Mouse (Mus musculus) hindbrain, embryonic 14.5 days (tissue): Measurements from ENCODE around the gene Dph7. TPM values are rescaled to one million over a fixed set of nuclear protein-coding genes. Genes with fewer than 3 reads are reported as not detected.
"Not testable (repeated sequence)": the region's sequence is repeated elsewhere in the genome, so short reads cannot be mapped to it uniquely, and the experiment has no call there.

Source experiments
- ATAC-seq: fragments of 200-750 bp; cut with Nextera tagmentation; 2 replicates; pipeline ENCODE4 v1.8.0; 2017; ENCODE audit warnings: moderate number of reproducible peaks, mild to moderate bottlenecking, moderate TSS enrichment, moderate library complexity; ENCODE audit not compliant: low FRiP score
- DNase-seq: peaks from one replicate; pipeline ENCODE4 v3.0.0-alpha.2; 2015; ENCODE audit warnings: low spot score
- H3K27ac ChIP-seq: fragments of 300-500 bp; sonication (generic); 2 replicates; pipeline ENCODE4 v1.5.1; 2014; ENCODE audit warnings: mild to moderate bottlenecking, moderate library complexity
- H3K27me3 ChIP-seq: fragments of 300-500 bp; sonication (generic); 2 replicates; pipeline ENCODE4 v1.6.1; 2014; ENCODE audit warnings: mild to moderate bottlenecking, low read length, mixed read lengths; ENCODE audit not compliant: control insufficient read depth, insufficient read depth
- H3K36me3 ChIP-seq: fragments of 300-500 bp; sonication (generic); replicated peaks from 2 replicates; pipeline ENCODE4 v1.6.1; 2014; ENCODE audit not compliant: control insufficient read depth, insufficient read depth
- H3K4me1 ChIP-seq: fragments of 300-500 bp; sonication (generic); replicated peaks from 2 replicates; pipeline ENCODE4 v1.6.1; 2014; ENCODE audit warnings: antibody characterized with exemption, low read length, mixed read lengths; ENCODE audit not compliant: control insufficient read depth, insufficient read depth
- H3K4me2 ChIP-seq: fragments of 300-500 bp; sonication (generic); replicated peaks from 2 replicates; pipeline ENCODE4 v1.6.1; 2014; ENCODE audit warnings: mild to moderate bottlenecking, moderate library complexity
- H3K4me3 ChIP-seq: fragments of 300-500 bp; sonication (generic); replicated peaks from 2 replicates; pipeline ENCODE4 v1.5.1; 2014; ENCODE audit warnings: mild to moderate bottlenecking, low read length
- H3K9ac ChIP-seq: fragments of 300-500 bp; sonication (generic); 2 replicates; pipeline ENCODE4 v1.6.1; 2014
- H3K9me3 ChIP-seq: fragments of 300-500 bp; sonication (generic); 2 replicates; pipeline ENCODE4 v1.6.1; 2016; ENCODE audit warnings: low read length; ENCODE audit not compliant: control insufficient read depth
- WGBS: fragments of 180-500 bp; shearing (Covaris S2); extraction: QIAGEN DNeasy Blood & Tissue Kit; methylation state at CpG from one replicate; pipeline ENCODE4 v1.1.7; 2014; 5-methylcytosine and 5-hydroxymethylcytosine counted together
- polyA plus RNA-seq: library from polyadenylated mRNA; unstranded; fragments of >200 nt; fragmentation: Nextera tagmentation; extraction: Ambion mirVana; gene quantifications from 2 replicates; pipeline ENCODE4 v1.2.1, GENCODE M21; 2014

The Dph7 gene
- polyA plus RNA-seq, 1 experiment from 2014 or later, result 32.6 TPM

GRCm38 (mm10) chr2:24927810-24928479 is 34.3 kb upstream of the Dph7 start:
- H3K4me2 ChIP-seq, result no peak overlapping the region
- DNase-seq (no peak), ATAC-seq (no peak)
- no peaks in the 10 kb centered on the region for H3K4me1 ChIP-seq
- 0 out of 2 replicates have a peak, but pooled peaks cover 6% of the 10 kb centered on the region for H3K36me3 ChIP-seq
- H3K9me3 ChIP-seq, result no peaks in the 10 kb centered on the region
- H3K27ac ChIP-seq, result no peak overlapping the region
- H3K27me3 ChIP-seq, result no peaks in the 10 kb centered on the region
- H3K9ac ChIP-seq, result no peak overlapping the region
- 74% methylated on average over 4 of the region's 4 CpGs for WGBS
- no peak overlapping the region for H3K4me3 ChIP-seq

DNA sequence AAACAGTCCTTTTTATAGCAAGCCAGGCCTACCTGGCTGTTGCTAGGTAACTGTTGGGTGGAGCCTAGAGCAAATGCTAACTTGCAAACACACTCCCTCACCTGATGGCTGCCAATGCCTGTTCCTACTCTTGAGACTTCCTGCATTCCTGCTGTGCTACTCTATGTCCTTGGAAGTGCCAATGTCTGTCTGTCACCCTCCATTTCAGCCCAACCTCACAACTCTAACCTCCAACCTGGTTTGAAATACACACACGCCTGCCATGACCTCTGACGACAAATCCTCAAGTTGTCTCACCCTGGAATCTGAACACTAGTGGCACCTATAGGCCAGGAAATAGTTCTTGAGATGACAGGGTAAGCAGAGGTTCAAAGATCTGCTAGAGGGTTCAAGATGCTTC is 33.1 kb upstream of the Dph7 start:
- Histone ChIP-seq H3K27ac (no peak overlapping the region), H3K4me2 (no peak overlapping the region), H3K9ac (no peak overlapping the region), H3K9me3 (no peaks in the 10 kb centered on the region), H3K36me3 (0 out of 2 replicates have a peak, but pooled peaks cover 6% of the 10 kb centered on the region), H3K4me1 (peaks cover 5% of the 10 kb centered on the region), H3K4me3 (no peak overlapping the region), H3K27me3 (no peaks in the 10 kb centered on the region)
- 74% methylated on average over 2 of the region's 2 CpGs for WGBS
- DNase-seq, result no peak
- no peak for ATAC-seq

GRCm38 (mm10) chr2:24929593-24929992 is 32.6 kb upstream of the Dph7 start:
- H3K36me3 ChIP-seq, result 0 out of 2 replicates have a peak, but pooled peaks cover 6% of the 10 kb centered on the region
- WGBS, result 94% methylated on average over 5 of the region's 5 CpGs
- peaks cover 9% of the 10 kb centered on the region for H3K4me1 ChIP-seq
- H3K4me3 ChIP-seq, result no peak overlapping the region
- no peaks in the 10 kb centered on the region for H3K27me3 ChIP-seq
- no peak overlapping the region for H3K4me2 ChIP-seq
- no peak overlapping the region for H3K27ac ChIP-seq
- no peaks in the 10 kb centered on the region for H3K9me3 ChIP-seq
- ATAC-seq, result no peak
- H3K9ac ChIP-seq, result no peak overlapping the region
- DNase-seq, result no peak

- ATAC-seq, result peak; percentile 53; the same call in 1 of the 2 replicates
- Histone ChIP-seq H3K4me3 (peak overlapping the region; percentile 53), H3K9me3 (no peaks in the 10 kb centered on the region), H3K36me3 (no peaks in the 10 kb centered on the region), H3K27me3 (no peaks in the 10 kb centered on the region), H3K9ac (peak overlapping the region; percentile 74), H3K4me2 (peak overlapping the region; percentile 71), H3K4me1 (peaks cover 10% of the 10 kb centered on the region), H3K27ac (no peak overlapping the region)
- DNase-seq, result no peak
- WGBS, result 5% methylated on average over 19 of the region's 19 CpGs
These were observed 27.7 kb upstream of the Dph7 start for GRCm38 (mm10) chr2:24934441-24934963.

- H3K27me3 ChIP-seq, result no peaks in the 10 kb centered on the region
- peaks cover 10% of the 10 kb centered on the region for H3K4me1 ChIP-seq
- H3K4me3 ChIP-seq, result peak within 1 kb of the TSS; percentile 53
- under 1% methylated on average over 46 of the region's 49 CpGs for WGBS
- peak within 1 kb of the TSS; percentile 71 for H3K4me2 ChIP-seq
- DNase-seq (peak; percentile 82), ATAC-seq (peak; percentile 93)
- no peaks in the 10 kb centered on the region for H3K36me3 ChIP-seq
- no peaks in the 10 kb centered on the region for H3K9me3 ChIP-seq
- H3K9ac ChIP-seq, result peak within 1 kb of the TSS; percentile 74
- no peak within 1 kb of the TSS for H3K27ac ChIP-seq
These were observed 27.0 kb upstream of the Dph7 start, which contains the start of gene Arrdc1 for GRCm38 (mm10) chr2:24935057-24935796. Gene Arrdc1 (minus strand): TSS chr2:24935252.

GRCm38 (mm10) chr2:24942092-24942491 is 20.1 kb upstream of the Dph7 start:
- H3K4me3 ChIP-seq, result no peak overlapping the region
- no peak for ATAC-seq
- H3K4me1 ChIP-seq, result no peaks in the 10 kb centered on the region
- no peak for DNase-seq
- H3K4me2 ChIP-seq, result no peak overlapping the region
- H3K9ac ChIP-seq, result no peak overlapping the region
- H3K27me3 ChIP-seq, result no peaks in the 10 kb centered on the region
- no peaks in the 10 kb centered on the region for H3K36me3 ChIP-seq
- H3K27ac ChIP-seq, result no peak overlapping the region
- no peaks in the 10 kb centered on the region for H3K9me3 ChIP-seq
- WGBS, result 68% methylated on average over 4 of the region's 4 CpGs

- not testable (repeated sequence) for ATAC-seq, H3K4me1 ChIP-seq, H3K4me2 ChIP-seq, H3K27ac ChIP-seq, H3K4me3 ChIP-seq, H3K9ac ChIP-seq, H3K27me3 ChIP-seq, H3K9me3 ChIP-seq, DNase-seq, H3K36me3 ChIP-seq
- WGBS, result 46% methylated on average over 2 of the region's 2 CpGs
These were observed 17.9 kb upstream of the Dph7 start for GRCm38 (mm10) chr2:24944304-24944703.

DNA sequence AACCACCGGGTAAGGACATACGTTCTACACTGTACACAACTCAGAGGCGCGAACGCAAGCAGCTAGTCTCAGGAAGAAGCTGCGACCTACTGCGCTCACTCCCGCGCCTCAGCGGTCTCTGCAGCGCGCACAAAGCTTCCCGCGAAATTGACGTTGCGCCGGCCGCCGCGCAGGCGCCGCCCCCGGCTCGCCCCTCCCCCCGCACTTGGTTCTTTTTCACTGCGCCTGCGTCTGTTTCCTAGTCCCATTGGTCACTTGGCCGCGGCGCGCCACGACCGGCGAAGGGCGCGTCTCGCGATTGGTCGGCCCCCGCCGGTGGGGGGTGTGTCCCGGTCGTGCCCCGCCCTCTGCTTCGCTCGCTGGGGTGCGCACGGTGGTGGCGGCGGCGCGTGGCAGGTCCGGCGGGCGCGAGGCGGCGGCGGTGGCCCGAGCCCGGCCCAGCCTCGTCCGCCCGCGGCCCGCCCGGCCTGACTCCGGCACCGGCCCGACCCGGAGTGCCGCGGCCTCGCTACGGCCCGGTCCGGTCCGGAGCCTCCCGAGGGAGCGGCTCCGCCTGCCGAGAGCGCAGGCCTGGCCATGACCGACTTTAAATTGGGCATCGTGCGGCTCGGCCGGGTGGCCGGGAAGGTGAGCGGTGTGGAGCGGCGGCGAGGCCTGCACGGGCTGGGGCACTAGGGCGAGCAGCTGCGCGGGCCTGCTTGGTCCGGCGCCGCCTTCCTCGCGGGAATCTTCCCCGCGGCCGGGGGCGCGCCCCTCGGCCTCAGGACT is 12.6 kb upstream of the Dph7 start, which contains the start of gene Zmynd19:
Gene Zmynd19, plus strand, starts transcription at position 372 of the 768 bp plus-strand sequence.
- Histone ChIP-seq H3K9me3 (no peaks in the 10 kb centered on the region), H3K27me3 (no peaks in the 10 kb centered on the region), H3K4me2 (peak within 1 kb of the TSS; percentile 94), H3K36me3 (peaks cover 31% of the 10 kb centered on the region), H3K9ac (peak within 1 kb of the TSS; percentile 92), H3K4me1 (peaks cover 16% of the 10 kb centered on the region; the same call in 1 of the 2 replicates), H3K4me3 (peak within 1 kb of the TSS; percentile 99), H3K27ac (peak within 1 kb of the TSS; percentile 80)
- ATAC-seq (peak; percentile 98), DNase-seq (peak; percentile 98)
- WGBS, result under 1% methylated on average over 93 of the region's 108 CpGs

- H3K4me3 ChIP-seq, result peak overlapping the region; percentile 99
- ATAC-seq, result no peak; the same call in 1 of the 2 replicates
- peaks cover 16% of the 10 kb centered on the region; the same call in 1 of the 2 replicates for H3K4me1 ChIP-seq
- H3K36me3 ChIP-seq, result peaks cover 37% of the 10 kb centered on the region
- no peaks in the 10 kb centered on the region for H3K9me3 ChIP-seq
- peak overlapping the region; percentile 92 for H3K9ac ChIP-seq
- DNase-seq, result no peak
- peak overlapping the region; percentile 74 for H3K27ac ChIP-seq
- H3K27me3 ChIP-seq, result no peaks in the 10 kb centered on the region
- H3K4me2 ChIP-seq, result peak overlapping the region; percentile 94
- WGBS, result 0% methylated on average over 31 of the region's 31 CpGs
These were observed 12.0 kb upstream of the Dph7 start for GRCm38 (mm10) chr2:24950189-24950535.
